Mouse (Mus musculus): ENCODE results near the gene Fam84a. TPM values are rescaled to one million over a fixed set of nuclear protein-coding genes. Genes with fewer than 3 reads are reported as not detected.

Fam84a gene
- polyA plus RNA-seq (2016; fragmentation: Nextera tagmentation; extraction: Ambion mirVana) = 34.4 and 36.8 TPM in 2 replicates

GRCm38 (mm10) chr12:14151921-14152320 is at the start of gene Fam84a:
TSS of gene Fam84a (minus strand) at chr12:14152054.
- Histone ChIP-seq H3K9ac (replicated peaks) (peak within 1 kb of the TSS; percentile 66), H3K4me2 (replicated peaks) (peak within 1 kb of the TSS; percentile 81), H3K36me3 (no peaks in the 10 kb centered on the region), H3K9me3 (no peaks in the 10 kb centered on the region), H3K27me3 (peaks cover 36% of the 10 kb centered on the region), H3K4me1 (peaks cover 26% of the 10 kb centered on the region), H3K4me3 (peak within 1 kb of the TSS; percentile 57), H3K27ac (replicated peaks) (no peak within 1 kb of the TSS)
- ATAC-seq (ENCODE audit: low FRiP score, low read depth) = peak; percentile 97
- under 1% methylated on average over 31 of the region's 31 CpGs for WGBS

GRCm38 (mm10) chr12:14195479-14195878 is 43.6 kb upstream of the Fam84a start:
- H3K27ac ChIP-seq (replicated peaks) = no peak overlapping the region
- ATAC-seq (ENCODE audit: low FRiP score, low read depth) = no peak
- no peak overlapping the region for H3K9ac ChIP-seq (replicated peaks)
- H3K4me2 ChIP-seq (replicated peaks) = no peak overlapping the region
- 64% methylated on average over 3 of the region's 3 CpGs for WGBS
- H3K9me3 ChIP-seq = no peaks in the 10 kb centered on the region
- H3K4me3 ChIP-seq = no peak overlapping the region
- no peaks in the 10 kb centered on the region for H3K36me3 ChIP-seq
- no peaks in the 10 kb centered on the region for H3K27me3 ChIP-seq
- H3K4me1 ChIP-seq = no peaks in the 10 kb centered on the region

- H3K4me1 ChIP-seq = no peaks in the 10 kb centered on the region
- 87% methylated on average over 3 of the region's 3 CpGs for WGBS
- H3K9ac ChIP-seq (replicated peaks) = no peak overlapping the region
- ATAC-seq (ENCODE audit: low FRiP score, low read depth) = no peak
- H3K4me3 ChIP-seq = no peak overlapping the region
- no peaks in the 10 kb centered on the region for H3K36me3 ChIP-seq
- no peaks in the 10 kb centered on the region for H3K27me3 ChIP-seq
- H3K27ac ChIP-seq (replicated peaks) = no peak overlapping the region
- no peaks in the 10 kb centered on the region for H3K9me3 ChIP-seq
- H3K4me2 ChIP-seq (replicated peaks) = no peak overlapping the region
These were observed 34.9 kb upstream of the Fam84a start for GRCm38 (mm10) chr12:14186689-14187195.

GRCm38 (mm10) chr12:14165713-14166112 is 13.9 kb upstream of the Fam84a start:
- WGBS = 77% methylated on average over 2 of the region's 2 CpGs
- H3K9me3 ChIP-seq = no peaks in the 10 kb centered on the region
- ATAC-seq (ENCODE audit: low FRiP score, low read depth) = no peak

GRCm38 (mm10) chr12:14164936-14165335 is 13.1 kb upstream of the Fam84a start:
- Histone ChIP-seq H3K4me1 (no peaks in the 10 kb centered on the region), H3K4me2 (replicated peaks) (no peak overlapping the region), H3K27me3 (no peaks in the 10 kb centered on the region), H3K27ac (replicated peaks) (no peak overlapping the region), H3K4me3 (no peak overlapping the region), H3K9ac (replicated peaks) (no peak overlapping the region), H3K9me3 (no peaks in the 10 kb centered on the region), H3K36me3 (no peaks in the 10 kb centered on the region)
- ATAC-seq (ENCODE audit: low FRiP score, low read depth) = no peak
- WGBS = 91% methylated on average over 1 of the region's 1 CpGs

More at GRCm38 (mm10) chr12:14165713-14166112, 13.9 kb upstream of the Fam84a start:
- Histone ChIP-seq H3K27ac (replicated peaks) (no peak overlapping the region), H3K4me2 (replicated peaks) (no peak overlapping the region), H3K27me3 (no peaks in the 10 kb centered on the region), H3K4me3 (no peak overlapping the region), H3K9ac (replicated peaks) (no peak overlapping the region), H3K4me1 (no peaks in the 10 kb centered on the region), H3K36me3 (no peaks in the 10 kb centered on the region)

- H3K27me3 ChIP-seq = peaks cover 36% of the 10 kb centered on the region
- H3K27ac ChIP-seq (replicated peaks) = no peak overlapping the region
- no peaks in the 10 kb centered on the region for H3K9me3 ChIP-seq
- H3K4me3 ChIP-seq = peak overlapping the region; percentile 57
- 0 out of 2 replicates have a peak overlapping the region, but pooled peaks have one; percentile 44 for H3K9ac ChIP-seq (replicated peaks)
- no peaks in the 10 kb centered on the region for H3K36me3 ChIP-seq
- WGBS = under 1% methylated on average over 14 of the region's 14 CpGs
- ATAC-seq (ENCODE audit: low FRiP score, low read depth) = peak; percentile 4
- H3K4me2 ChIP-seq (replicated peaks) = peak overlapping the region; percentile 81
- H3K4me1 ChIP-seq = peaks cover 26% of the 10 kb centered on the region
These were observed 572 bp upstream of the Fam84a start for GRCm38 (mm10) chr12:14152426-14152825.

- H3K4me3 ChIP-seq = peak overlapping the region; percentile 57
- ATAC-seq (ENCODE audit: low FRiP score, low read depth) = peak; percentile 14
- H3K9me3 ChIP-seq = no peaks in the 10 kb centered on the region
- H3K27ac ChIP-seq (replicated peaks) = no peak overlapping the region
- WGBS = 4% methylated on average over 19 of the region's 19 CpGs
- peak overlapping the region; percentile 81 for H3K4me2 ChIP-seq (replicated peaks)
- H3K27me3 ChIP-seq = peaks cover 36% of the 10 kb centered on the region
- peak overlapping the region; percentile 66 for H3K9ac ChIP-seq (replicated peaks)
- peaks cover 26% of the 10 kb centered on the region for H3K4me1 ChIP-seq
- H3K36me3 ChIP-seq = no peaks in the 10 kb centered on the region
These were observed 770 bp downstream of the Fam84a start for GRCm38 (mm10) chr12:14150936-14151631.

GRCm38 (mm10) chr12:14150568-14150909 is 1.3 kb downstream of the Fam84a start:
- Histone ChIP-seq H3K27me3 (peaks cover 36% of the 10 kb centered on the region), H3K9me3 (no peaks in the 10 kb centered on the region), H3K9ac (replicated peaks) (peak overlapping the region; percentile 66), H3K4me1 (peaks cover 26% of the 10 kb centered on the region), H3K4me3 (peak overlapping the region; percentile 57), H3K4me2 (replicated peaks) (peak overlapping the region; percentile 81), H3K27ac (replicated peaks) (no peak overlapping the region; the same call in 1 of the 2 replicates), H3K36me3 (no peaks in the 10 kb centered on the region)
- ATAC-seq (ENCODE audit: low FRiP score, low read depth) = no peak
- under 1% methylated on average over 20 of the region's 20 CpGs for WGBS

GRCm38 (mm10) chr12:14149843-14150567 is 1.8 kb downstream of the Fam84a start:
- WGBS = under 1% methylated on average over 59 of the region's 59 CpGs
- peak; percentile 36 for ATAC-seq (ENCODE audit: low FRiP score, low read depth)
- Histone ChIP-seq H3K36me3 (no peaks in the 10 kb centered on the region), H3K27me3 (peaks cover 36% of the 10 kb centered on the region), H3K9ac (replicated peaks) (peak overlapping the region; percentile 66), H3K4me2 (replicated peaks) (peak overlapping the region; percentile 81), H3K27ac (replicated peaks) (no peak overlapping the region; the same call in 1 of the 2 replicates), H3K9me3 (no peaks in the 10 kb centered on the region), H3K4me3 (peak overlapping the region; percentile 57), H3K4me1 (peaks cover 26% of the 10 kb centered on the region)

- Histone ChIP-seq H3K36me3 (no peaks in the 10 kb centered on the region), H3K27ac (replicated peaks) (no peak overlapping the region), H3K4me3 (peak overlapping the region; percentile 57), H3K9me3 (no peaks in the 10 kb centered on the region), H3K9ac (replicated peaks) (peak overlapping the region; percentile 66), H3K4me1 (peaks cover 26% of the 10 kb centered on the region), H3K27me3 (peaks cover 36% of the 10 kb centered on the region), H3K4me2 (replicated peaks) (peak overlapping the region; percentile 81)
- 9% methylated on average over 27 of the region's 27 CpGs for WGBS
- ATAC-seq (ENCODE audit: low FRiP score, low read depth) = no peak
These were observed 2.6 kb downstream of the Fam84a start for GRCm38 (mm10) chr12:14149022-14149842.

- no peak for ATAC-seq (ENCODE audit: low FRiP score, low read depth)
- H3K9ac ChIP-seq (replicated peaks) = no peak overlapping the region
- H3K4me3 ChIP-seq = no peak overlapping the region
- no peaks in the 10 kb centered on the region for H3K9me3 ChIP-seq
- H3K4me2 ChIP-seq (replicated peaks) = no peak overlapping the region
- no peaks in the 10 kb centered on the region for H3K36me3 ChIP-seq
- WGBS = 98% methylated on average over 1 of the region's 1 CpGs
- H3K27me3 ChIP-seq = no peaks in the 10 kb centered on the region
- no peaks in the 10 kb centered on the region for H3K4me1 ChIP-seq
- H3K27ac ChIP-seq (replicated peaks) = no peak overlapping the region
These were observed 14.8 kb downstream of the Fam84a start for GRCm38 (mm10) chr12:14137046-14137445.

Measured in midbrain, embryonic 12.5 days (tissue).